Mouse (Mus musculus): ENCODE results near the gene Cadm3. TPM values are rescaled to one million over a fixed set of nuclear protein-coding genes. Genes with fewer than 3 reads are reported as not detected.

Gene Cadm3
- total and polyA plus RNA-seq, 3 experiments = not detected

DNA sequence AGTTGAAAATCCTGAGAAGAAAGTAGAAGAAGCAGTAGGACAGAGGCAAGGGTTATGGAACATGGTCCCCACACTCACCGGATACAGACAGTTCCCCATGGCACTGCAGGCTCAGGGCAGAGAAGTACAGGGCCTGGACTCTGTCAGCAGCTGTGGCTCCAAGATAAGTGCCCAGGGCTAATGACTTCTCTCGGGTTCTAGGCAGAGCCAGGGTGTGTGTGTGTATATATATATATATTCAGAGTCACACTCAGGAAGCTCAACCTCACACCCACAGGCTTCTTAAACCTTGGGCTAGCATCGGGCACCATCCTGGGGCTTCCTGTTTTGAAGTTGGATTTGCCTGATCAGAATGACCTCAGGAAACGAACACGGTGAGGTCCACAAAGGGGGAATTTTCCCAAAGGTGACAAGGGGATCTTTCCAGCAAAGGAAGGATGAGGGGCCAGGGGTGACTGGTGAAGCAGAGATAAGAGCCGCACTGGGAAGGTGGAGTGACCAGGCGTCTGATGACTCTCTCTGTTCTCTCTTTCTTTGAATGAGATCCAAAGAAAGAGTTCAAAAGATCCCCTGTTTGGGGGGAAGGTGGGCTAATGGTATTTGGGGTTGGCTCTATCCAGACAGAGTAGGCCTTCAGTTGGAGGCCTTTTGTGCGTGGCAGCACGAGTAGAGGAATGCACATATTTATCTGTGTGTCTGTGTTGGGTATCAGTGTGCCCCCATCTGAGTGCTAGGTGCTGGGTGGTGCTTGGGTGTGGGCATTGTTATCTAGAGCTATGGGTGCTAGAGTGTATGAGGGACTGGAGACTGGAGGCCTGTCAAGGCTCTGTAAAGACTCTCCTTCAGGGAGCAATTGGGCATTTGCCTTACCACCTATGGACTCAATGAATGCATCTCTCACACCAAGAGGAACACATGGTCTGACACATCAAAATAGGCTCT is 33.9 kb downstream of the Cadm3 start, which contains the start of gene Ackr1:
Ackr1 (minus strand) TSS at position 439 of the 942 bp plus-strand sequence.
- no peak within 1 kb of the TSS for H3K4me3 ChIP-seq (replicated peaks in 1 of 3; ENCODE audit: low read depth in 2 of 3, low read length in 2 of 3, poor library complexity in 1 of 3)
- no peak within 1 kb of the TSS for H3K27ac ChIP-seq (ENCODE audit: insufficient read depth, low read depth)
- no peaks in the 10 kb centered on the region for H3K27me3 ChIP-seq (replicated peaks)
- H3K4me1 ChIP-seq (ENCODE audit: control insufficient read depth in 1 of 2, insufficient read depth in 2 of 2) = no peaks in the 10 kb centered on the region
- DNase-seq (ENCODE audit: extremely low read depth) = no peak
- H3K79me2 ChIP-seq (replicated peaks; ENCODE audit: control insufficient read depth, extremely low read depth, insufficient read depth, poor library complexity, severe bottlenecking) = no peaks in the 10 kb centered on the region
- H3K9me3 ChIP-seq (replicated peaks; ENCODE audit: low read length) = no peaks in the 10 kb centered on the region
- no peak for TF ChIP-seq CHD2 (IDR thresholded peaks at IDR 0.05; ENCODE audit: low read length)
- TF ChIP-seq MEF2A (IDR thresholded peaks at IDR 0.05; ENCODE audit: borderline replicate concordance, low read depth, low read length) = no peak
- no peak for TF ChIP-seq ZMIZ1 (IDR thresholded peaks at IDR 0.05; ENCODE audit: low read depth, low read length)
- TF ChIP-seq CHD1 (IDR thresholded peaks at IDR 0.05; ENCODE audit: low read depth, low read length) = no peak
- no peak for TF ChIP-seq USF1 (IDR thresholded peaks at IDR 0.05; ENCODE audit: low read depth, low read length)
- H3K36me3 ChIP-seq (replicated peaks in 1 of 2; ENCODE audit: control insufficient read depth in 1 of 2, insufficient read depth in 1 of 2, low read length in 1 of 2) = no peaks in the 10 kb centered on the region
- dilution Hi-C loops (cut with MboI; ENCODE audit: extremely low pct_ligation_motif_present, extremely low pct_unique_long_range_greater_than_20kb, low sequenced_read_pairs) (no loop called here), in situ Hi-C loops (cut with MboI; ENCODE audit: low pct_ligation_motif_present, low pct_unique_long_range_greater_than_20kb, low sequenced_read_pairs) (no loop called here)
- H3K4me2 ChIP-seq (ENCODE audit: insufficient read depth, low read depth, poor library complexity, severe bottlenecking) = no peak within 1 kb of the TSS
- H3K9ac ChIP-seq (ENCODE audit: insufficient read depth, low read depth) = no peak within 1 kb of the TSS

GRCm38 (mm10) chr1:173332418-173332817 is 35.1 kb downstream of the Cadm3 start:
- H3K4me3 ChIP-seq (replicated peaks in 1 of 3; ENCODE audit: low read depth in 2 of 3, low read length in 2 of 3, poor library complexity in 1 of 3) = no peak overlapping the region
- no peaks in the 10 kb centered on the region for H3K27me3 ChIP-seq (replicated peaks)
- TF ChIP-seq ZNF384 (IDR thresholded peaks at IDR 0.05; ENCODE audit: low read depth, low read length) (no peak), CHD2 (IDR thresholded peaks at IDR 0.05; ENCODE audit: low read length) (no peak), RCOR1 (conservative IDR thresholded peaks at IDR 0.05; ENCODE audit: low read depth, low read length) (no peak), MAX (IDR thresholded peaks at IDR 0.05; ENCODE audit: low read length) (no peak), PAX5 (IDR thresholded peaks at IDR 0.05; ENCODE audit: low read length) (no peak), ETS1 (conservative IDR thresholded peaks at IDR 0.05; ENCODE audit: low read depth, low read length) (no peak), MEF2A (IDR thresholded peaks at IDR 0.05; ENCODE audit: borderline replicate concordance, low read depth, low read length) (no peak), EP300 (IDR thresholded peaks at IDR 0.05; ENCODE audit: low read length) (no peak), UBTF (IDR thresholded peaks at IDR 0.05; ENCODE audit: low read depth, low read length) (no peak)
- dilution Hi-C loops (cut with MboI; ENCODE audit: extremely low pct_ligation_motif_present, extremely low pct_unique_long_range_greater_than_20kb, low sequenced_read_pairs) (no loop called here), in situ Hi-C loops (cut with MboI; ENCODE audit: low pct_ligation_motif_present, low pct_unique_long_range_greater_than_20kb, low sequenced_read_pairs) (no loop called here)
- H3K79me2 ChIP-seq (replicated peaks; ENCODE audit: control insufficient read depth, extremely low read depth, insufficient read depth, poor library complexity, severe bottlenecking) = no peaks in the 10 kb centered on the region
- no peaks in the 10 kb centered on the region for H3K4me1 ChIP-seq (ENCODE audit: control insufficient read depth in 1 of 2, insufficient read depth in 2 of 2)
- no peak overlapping the region for H3K4me2 ChIP-seq (ENCODE audit: insufficient read depth, low read depth, poor library complexity, severe bottlenecking)
- H3K27ac ChIP-seq (ENCODE audit: insufficient read depth, low read depth) = no peak overlapping the region
- H3K9me3 ChIP-seq (replicated peaks; ENCODE audit: low read length) = no peaks in the 10 kb centered on the region
- H3K36me3 ChIP-seq (replicated peaks in 1 of 2; ENCODE audit: control insufficient read depth in 1 of 2, insufficient read depth in 1 of 2, low read length in 1 of 2) = no peaks in the 10 kb centered on the region
- H3K9ac ChIP-seq (ENCODE audit: insufficient read depth, low read depth) = no peak overlapping the region
- no peak for DNase-seq (ENCODE audit: extremely low read depth)
